Mouse (Mus musculus): ENCODE results near the gene Ypel1. TPM values are rescaled to one million over a fixed set of nuclear protein-coding genes. Genes with fewer than 3 reads are reported as not detected.

Gene Ypel1
- total RNA-seq, 1 experiment from 2014 or later = 11.7 TPM

GRCm38 (mm10) chr16:17086669-17087193 is 17.2 kb downstream of the Ypel1 start:
- DNase-seq = no peak

- DNase-seq = no peak
Observed at GRCm38 (mm10) chr16:17088346-17088745, 18.9 kb downstream of the Ypel1 start.

- no peak for DNase-seq
Observed at GRCm38 (mm10) chr16:17096938-17097337, 27.4 kb downstream of the Ypel1 start.

- no peak for DNase-seq
Observed at GRCm38 (mm10) chr16:17102630-17103220, 33.2 kb downstream of the Ypel1 start.

GRCm38 (mm10) chr16:17104600-17104999 is 35.1 kb downstream of the Ypel1 start:
- DNase-seq = no peak

- peak; percentile 52 for DNase-seq
Observed at GRCm38 (mm10) chr16:17110771-17111743, 41.6 kb downstream of the Ypel1 start, which contains the start of gene Ppil2. Gene Ppil2 (minus strand): TSS chr16:17111257.

- DNase-seq = no peak
Observed at GRCm38 (mm10) chr16:17117309-17117799, 47.9 kb downstream of the Ypel1 start.

- DNase-seq = no peak
Observed at GRCm38 (mm10) chr16:17121569-17121968, 52.1 kb downstream of the Ypel1 start.

- no peak for DNase-seq
Observed at GRCm38 (mm10) chr16:17124119-17124870, 54.8 kb downstream of the Ypel1 start.

- DNase-seq = peak; percentile 84
Observed at GRCm38 (mm10) chr16:17124871-17125520, 55.5 kb downstream of the Ypel1 start, which contains the start of gene 2610318N02Rik. Gene 2610318N02Rik (minus strand): TSS chr16:17125167.

GRCm38 (mm10) chr16:17127292-17127691 is 57.8 kb downstream of the Ypel1 start:
- DNase-seq = peak; percentile 26

- DNase-seq = peak; percentile 23
Observed at GRCm38 (mm10) chr16:17131191-17132088, 61.9 kb downstream of the Ypel1 start.

GRCm38 (mm10) chr16:17132089-17132905 is 62.8 kb downstream of the Ypel1 start, which contains the start of gene Sdf2l1:
Gene Sdf2l1 (minus strand): TSS chr16:17132383.
- DNase-seq = peak; percentile 97

- no peak for DNase-seq
Observed at GRCm38 (mm10) chr16:17132906-17133200, 63.4 kb downstream of the Ypel1 start.

Small RNA genes within 50 kb of the gene (microRNA-seq; reads per million reads assigned to microRNA genes)
- gene Mir130b (313 to 383 reads per million in 2 experiments), gene Mir301b (2.1 to 7.5 reads per million in 2 experiments)

Other genes with a start within 250 kb of the Ypel1 start
- 0.15 TPM in 1 of 2 replicates, not detected in the other for gene Spag6l, start 240.2 kb upstream of the Ypel1 start, total RNA-seq (2021)
- gene Igll1, start 205.7 kb upstream of the Ypel1 start, total RNA-seq (2021) = not detected in 2 replicates
- 74.9 and 75.2 TPM in 2 replicates for gene Top3b, start 199.0 kb upstream of the Ypel1 start, total RNA-seq (2021)
- gene Vpreb1, start 198.9 kb upstream of the Ypel1 start, total RNA-seq (2021) = 0.91 TPM in 1 of 2 replicates, not detected in the other
- gene Ppm1f, start 173.2 kb upstream of the Ypel1 start, total RNA-seq (2021) = 42.7 and 45.4 TPM in 2 replicates
- 209 and 252 TPM in 2 replicates for gene Mapk1, start 86.3 kb upstream of the Ypel1 start, total RNA-seq (2021)
- 101 and 118 TPM in 2 replicates for gene Ppil2, start 41.6 kb downstream of the Ypel1 start, total RNA-seq (2021)
- 1.5 TPM in 1 of 2 replicates, not detected in the other for gene 2610318N02Rik, start 55.5 kb downstream of the Ypel1 start, total RNA-seq (2021)
- gene Sdf2l1, start 62.7 kb downstream of the Ypel1 start, total RNA-seq (2021) = 27.9 and 28.0 TPM in 2 replicates
- gene Ydjc, start 74.9 kb downstream of the Ypel1 start, total RNA-seq (2021) = 4.5 and 7.0 TPM in 2 replicates
- gene Ccdc116, start 77.5 kb downstream of the Ypel1 start, total RNA-seq (2021) = 0.39 TPM in 1 of 2 replicates, not detected in the other
- 194 and 282 TPM in 2 replicates for gene Ube2l3, start 133.0 kb downstream of the Ypel1 start, total RNA-seq (2021)
- 0.06 TPM in 1 of 2 replicates, not detected in the other for gene Rimbp3, start 138.9 kb downstream of the Ypel1 start, total RNA-seq (2021)
- 2.3 and 2.6 TPM in 2 replicates for gene Hic2, start 163.9 kb downstream of the Ypel1 start, total RNA-seq (2021)
- gene Tmem191c, start 206.4 kb downstream of the Ypel1 start, total RNA-seq (2021) = 13.8 and 19.9 TPM in 2 replicates